Mouse (Mus musculus) adrenal gland, postnatal 4 days (tissue): Measurements from ENCODE around the gene Etv3. TPM values are rescaled to one million over a fixed set of nuclear protein-coding genes. Genes with fewer than 3 reads are reported as not detected.

Experiments used
- DNase-seq, 2 experiments: peaks; one replicate each; pipeline ENCODE4 v3.0.0; 2021 to 2022; ENCODE audit warnings: low spot score in 2 of 2, mixed read lengths in 2 of 2
- total RNA-seq, 2 experiments: library from RNA; stranded (reverse); gene quantifications; 2 replicates each; pipeline ENCODE4 v1.2.3; 2021

Etv3 gene
- total RNA-seq, 2 experiments from 2014 or later: 26.2 TPM

DNA sequence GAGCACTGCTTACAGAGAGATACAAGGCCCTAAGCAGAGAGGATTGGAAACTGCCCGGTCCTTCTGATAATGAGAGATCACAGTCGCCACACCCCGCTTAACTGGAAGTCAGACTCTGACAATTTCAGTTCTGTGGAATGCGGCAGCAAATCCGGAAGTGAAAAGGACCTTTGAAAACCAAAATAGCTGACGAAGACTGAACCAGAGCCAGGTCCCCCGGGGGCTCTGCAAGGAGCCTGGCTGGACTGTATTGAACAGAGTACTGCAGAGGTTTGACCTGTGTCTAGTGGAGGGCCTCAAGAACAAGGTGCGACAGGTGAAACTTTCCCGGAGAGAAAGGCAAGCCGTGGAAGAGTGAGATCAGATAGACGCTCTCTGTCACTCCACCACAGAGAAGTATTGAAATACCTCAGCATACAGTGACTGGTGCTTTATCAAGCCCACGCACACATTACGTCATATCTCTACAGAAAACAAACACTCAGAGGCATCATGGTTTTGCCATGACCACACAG is 9.6 kb upstream of the Etv3 start:
- DNase-seq: no peak

GRCm38 (mm10) chr3:87518425-87518824 is 6.8 kb upstream of the Etv3 start:
- DNase-seq: no peak

DNA sequence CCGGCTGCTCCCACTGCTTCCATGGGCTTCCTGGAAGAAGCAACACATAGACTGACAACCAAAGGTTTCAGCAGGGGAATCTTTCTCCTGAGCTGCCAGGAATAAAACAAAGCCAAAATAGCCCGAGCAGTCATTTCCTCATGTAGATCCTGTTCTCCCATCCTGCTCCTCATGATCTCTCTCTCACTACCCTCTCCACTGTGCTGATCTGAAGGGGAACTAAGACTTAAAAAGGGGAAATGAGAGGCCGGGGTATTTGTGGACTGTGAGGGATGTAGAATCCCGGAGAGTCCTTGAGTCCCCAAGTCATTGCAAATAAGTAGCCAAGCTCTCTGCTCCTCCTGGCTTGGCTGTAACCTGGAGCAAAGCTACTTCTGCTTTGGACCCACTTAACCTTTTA is 4.1 kb upstream of the Etv3 start:
- no peak for DNase-seq

DNA sequence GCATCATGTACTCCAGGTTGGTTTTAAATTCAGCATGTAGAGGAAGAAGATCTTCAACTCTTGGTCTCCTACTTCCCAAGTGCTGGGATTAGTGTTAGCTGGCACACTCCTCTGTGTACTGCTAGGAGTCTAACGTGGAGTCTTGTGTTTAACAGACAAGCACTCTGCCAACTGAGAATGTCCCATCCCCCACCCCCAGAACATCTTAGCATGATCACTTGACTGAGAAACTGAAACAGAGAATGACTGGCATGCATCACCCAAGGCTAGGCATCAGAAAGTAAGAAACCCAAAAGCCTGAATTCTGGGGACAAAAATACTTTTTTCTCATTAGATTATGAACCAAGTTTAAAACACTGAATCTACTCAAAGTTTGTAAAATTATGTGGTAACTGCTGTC is 3.4 kb upstream of the Etv3 start:
- no peak for DNase-seq

- DNase-seq: no peak
Measured at GRCm38 (mm10) chr3:87523701-87524100, 1.5 kb upstream of the Etv3 start.

DNA sequence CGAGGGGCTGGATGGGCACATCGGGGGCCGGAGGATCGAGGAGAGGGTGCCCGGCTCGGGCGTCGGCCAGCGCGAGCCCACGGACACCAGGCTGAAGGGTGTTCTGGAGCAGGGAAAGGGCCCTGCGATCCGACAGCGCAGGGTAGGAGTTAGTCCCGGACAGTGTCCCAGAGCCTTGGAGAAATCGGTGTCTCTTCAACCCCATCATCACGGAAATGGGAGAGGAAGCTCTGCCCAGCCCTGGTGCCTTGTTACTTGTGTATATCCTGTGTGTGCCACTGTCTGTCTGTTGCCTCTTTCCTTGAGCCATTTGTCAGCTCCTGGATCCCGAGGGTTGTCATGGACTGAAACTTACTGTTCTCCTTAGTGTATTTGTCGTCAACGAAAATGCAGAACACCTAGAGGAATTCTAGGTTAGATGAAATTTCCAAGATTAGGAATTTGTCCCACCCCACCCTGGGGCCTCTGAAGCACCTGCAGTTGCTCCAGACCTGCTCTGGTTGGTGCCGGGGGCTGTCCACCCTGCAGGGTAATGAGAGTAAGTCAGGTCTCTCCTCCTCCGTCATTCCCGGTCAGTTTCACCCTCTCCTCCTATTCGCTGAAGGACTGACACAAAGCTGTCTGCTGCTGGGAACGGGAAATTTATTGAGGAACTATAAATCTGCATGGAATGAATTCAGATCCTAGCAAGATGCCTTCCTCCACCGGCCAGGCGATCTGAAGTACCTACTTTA is 797 bp downstream of the Etv3 start:
- DNase-seq: no peak

DNA sequence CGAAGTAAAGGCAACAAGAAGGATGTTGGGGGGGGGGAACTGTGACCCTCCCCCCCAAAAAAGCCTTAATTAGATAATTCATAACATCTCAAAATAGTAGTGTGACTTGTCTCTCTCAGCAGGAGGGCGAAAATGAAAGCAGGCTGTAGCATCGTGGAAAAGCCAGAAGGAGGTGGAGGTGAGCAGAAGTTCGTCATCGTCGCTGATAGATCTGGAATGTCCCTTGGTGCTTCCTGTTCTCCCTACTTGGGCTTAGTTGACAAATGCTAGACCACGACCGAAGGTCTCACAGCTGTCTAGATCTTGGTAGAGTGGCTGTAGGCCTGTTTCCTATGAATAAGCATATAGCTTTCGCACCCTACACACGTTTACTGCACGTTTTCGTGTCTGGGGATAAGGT is 1.9 kb downstream of the Etv3 start:
- DNase-seq: no peak

DNA sequence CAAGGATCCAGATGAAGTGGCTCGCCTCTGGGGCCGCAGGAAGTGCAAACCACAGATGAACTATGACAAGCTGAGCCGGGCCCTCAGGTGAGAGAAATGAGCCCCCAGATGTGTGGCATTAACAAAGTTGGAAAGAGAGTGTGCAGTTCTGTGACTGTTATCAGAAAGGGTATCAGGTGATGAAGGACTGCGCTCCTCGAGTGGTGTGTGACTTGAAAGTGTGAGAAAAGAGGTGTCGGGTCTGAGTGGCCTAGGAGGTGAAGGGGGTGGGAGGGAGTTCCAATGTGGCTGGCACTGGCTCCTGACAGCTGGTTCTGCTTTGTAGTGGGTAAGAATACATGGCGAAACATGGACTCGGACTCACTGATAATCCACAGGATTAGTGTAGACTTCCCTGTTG is 2.8 kb downstream of the Etv3 start:
- DNase-seq: no peak

GRCm38 (mm10) chr3:87528841-87529240 is 3.6 kb downstream of the Etv3 start:
- no peak for DNase-seq

- no peak for DNase-seq
Measured at GRCm38 (mm10) chr3:87529568-87529967, 4.4 kb downstream of the Etv3 start.

DNA sequence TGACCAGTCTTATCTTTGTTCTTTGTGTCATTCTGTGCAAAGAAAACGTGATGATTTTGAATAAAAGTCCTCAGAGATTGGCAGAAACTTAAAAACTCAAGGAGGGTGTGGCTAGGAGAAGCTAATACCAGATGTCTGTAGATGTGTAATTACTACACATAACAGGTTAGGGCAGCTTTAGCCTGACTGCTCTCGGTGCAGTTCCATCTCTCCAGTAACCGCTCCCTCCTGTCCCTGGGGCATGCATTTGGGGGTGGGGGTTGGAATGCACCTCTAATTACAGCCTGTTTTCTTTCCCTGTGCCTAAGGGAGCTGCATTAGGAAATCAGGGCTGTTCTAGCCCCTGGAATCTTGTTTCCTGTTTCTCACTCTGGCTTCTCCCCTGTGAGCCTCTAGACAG is 5.0 kb downstream of the Etv3 start:
- no peak for DNase-seq

DNA sequence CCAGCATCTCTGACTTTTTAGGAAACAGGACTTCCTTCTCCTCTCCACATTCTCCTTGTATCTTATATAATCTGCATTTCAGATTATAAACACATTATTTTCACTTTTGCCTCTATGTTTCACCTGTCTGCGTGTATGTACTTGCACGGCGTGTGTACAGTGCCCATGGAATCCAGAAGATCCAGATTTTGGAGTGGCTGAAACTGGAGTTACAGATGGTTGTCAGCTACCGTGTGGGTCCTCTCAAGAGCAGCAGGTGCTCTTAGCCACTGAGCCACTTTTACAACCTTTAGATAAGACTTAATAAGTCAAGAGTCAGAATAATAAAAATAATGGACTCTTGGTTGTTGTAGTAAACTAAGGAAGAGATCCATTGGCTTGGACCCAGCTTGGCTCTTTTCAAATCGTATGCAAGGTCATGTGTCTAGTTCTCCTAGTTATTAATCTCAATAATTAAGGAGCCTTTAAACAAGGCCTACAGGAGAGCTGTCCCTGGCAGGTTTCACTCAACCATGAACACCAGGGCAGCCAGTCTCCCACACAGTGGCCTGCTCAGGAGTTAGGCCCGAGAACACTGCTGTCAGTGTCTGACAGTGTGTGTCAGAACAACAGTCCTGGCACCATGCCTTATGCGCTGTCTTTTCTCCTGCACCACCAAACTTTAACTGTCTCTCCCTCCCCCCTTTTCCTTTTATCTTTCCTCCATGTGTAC is 8.6 kb downstream of the Etv3 start:
- no peak for DNase-seq

GRCm38 (mm10) chr3:87538034-87538433 is 12.8 kb downstream of the Etv3 start:
- no peak for DNase-seq

DNA sequence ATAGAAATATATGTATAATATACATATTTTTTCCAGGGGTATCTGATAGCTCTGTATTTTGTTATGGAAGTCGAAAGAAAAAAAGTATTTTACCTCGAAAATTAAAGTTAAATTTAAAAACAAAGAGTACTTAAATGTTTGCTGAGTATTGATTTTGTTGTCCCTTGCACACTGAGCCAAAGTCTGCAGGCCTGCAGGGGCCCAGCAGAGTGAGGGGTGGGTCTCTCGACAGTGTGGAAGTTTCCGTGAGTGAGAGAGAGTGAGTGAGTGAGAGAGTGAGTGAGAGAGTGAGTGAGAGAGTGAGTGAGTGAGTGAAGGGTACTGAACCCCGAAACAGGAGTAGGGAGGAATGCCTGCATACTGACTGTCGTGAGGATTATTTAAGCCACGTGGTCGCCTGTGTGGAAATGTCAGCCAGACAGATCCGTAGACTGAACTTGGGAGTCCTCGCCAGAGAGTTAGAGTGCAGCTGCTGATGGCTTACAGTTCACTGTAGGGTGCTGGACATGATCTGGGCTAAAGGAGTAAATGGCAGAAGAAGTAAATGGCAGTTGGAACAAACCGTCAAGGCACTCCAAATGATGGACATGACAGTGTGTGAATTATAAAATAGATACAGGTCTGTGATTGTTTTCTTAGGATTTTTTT is 14.9 kb downstream of the Etv3 start:
- DNase-seq: no peak

DNA sequence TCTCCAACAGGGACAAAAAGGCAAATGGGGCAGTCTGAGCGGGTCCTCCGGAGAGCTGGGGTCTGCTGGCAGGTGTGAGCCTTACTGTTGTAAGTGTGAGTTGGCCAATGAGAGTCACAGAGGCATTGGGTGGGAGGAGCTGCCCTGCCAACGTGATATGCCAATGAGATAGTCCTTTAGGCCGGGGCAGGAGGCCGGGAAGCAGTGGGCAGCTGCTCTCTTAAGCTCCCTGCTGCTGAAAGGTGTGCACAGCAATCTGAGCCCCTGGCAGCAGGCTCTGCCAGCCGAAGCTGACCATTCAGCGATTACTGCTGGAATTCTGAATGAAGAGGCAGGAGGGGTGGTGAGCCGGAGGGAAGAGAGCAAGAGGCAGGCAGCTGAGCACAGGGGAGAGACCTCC is 15.5 kb downstream of the Etv3 start:
- DNase-seq: no peak

GRCm38 (mm10) chr3:87542481-87543215 is 17.4 kb downstream of the Etv3 start:
- DNase-seq: no peak

- no peak for DNase-seq
Measured at GRCm38 (mm10) chr3:87545554-87545953, 20.3 kb downstream of the Etv3 start.

GRCm38 (mm10) chr3:87546291-87546721 is 21.1 kb downstream of the Etv3 start:
- no peak for DNase-seq

- DNase-seq: no peak
Measured at GRCm38 (mm10) chr3:87549908-87550307, 24.7 kb downstream of the Etv3 start.

GRCm38 (mm10) chr3:87552327-87552726 is 27.1 kb downstream of the Etv3 start:
- DNase-seq: no peak

DNA sequence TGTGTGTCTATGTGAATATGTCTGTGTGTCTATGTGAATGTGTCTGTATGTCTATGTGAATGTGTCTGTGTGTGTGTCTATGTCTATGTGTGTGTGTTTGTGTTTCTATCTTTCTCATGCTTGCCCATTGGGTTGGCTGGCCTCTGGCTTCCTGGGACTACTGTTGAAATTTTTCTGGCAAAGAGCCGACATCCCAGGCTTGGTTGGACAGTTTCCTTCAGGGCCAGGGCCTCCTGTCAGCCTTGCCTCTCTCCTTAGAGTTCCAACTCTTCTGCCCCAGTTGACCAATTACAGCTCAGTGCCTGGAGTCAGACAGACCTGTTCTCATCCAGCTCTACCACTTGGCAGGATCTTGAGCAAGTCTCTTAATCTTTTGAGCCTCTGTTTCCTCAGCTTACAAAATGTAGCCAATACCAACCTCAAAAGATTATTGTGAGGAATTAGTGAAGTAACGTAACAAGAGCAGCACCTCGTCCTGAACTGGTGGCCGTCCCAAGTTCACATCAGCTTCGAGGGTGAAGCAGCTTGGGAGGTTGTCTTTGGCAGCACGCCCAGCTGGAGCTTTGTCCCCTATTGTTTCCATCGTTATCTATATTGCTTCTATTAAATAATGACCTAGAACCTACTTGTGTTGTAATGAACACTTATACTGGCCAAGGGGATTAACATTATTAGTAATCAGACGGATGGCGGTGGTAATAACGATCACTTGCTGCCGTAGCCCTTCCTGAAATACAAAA is 28.2 kb downstream of the Etv3 start:
- no peak for DNase-seq
